Mouse (Mus musculus): ENCODE results near the gene Kcnh5. TPM values are rescaled to one million over a fixed set of nuclear protein-coding genes. Genes with fewer than 3 reads are reported as not detected.

Gene Kcnh5
- polyA plus RNA-seq, 1 experiment from 2014 or later = 0.03 TPM

DNA sequence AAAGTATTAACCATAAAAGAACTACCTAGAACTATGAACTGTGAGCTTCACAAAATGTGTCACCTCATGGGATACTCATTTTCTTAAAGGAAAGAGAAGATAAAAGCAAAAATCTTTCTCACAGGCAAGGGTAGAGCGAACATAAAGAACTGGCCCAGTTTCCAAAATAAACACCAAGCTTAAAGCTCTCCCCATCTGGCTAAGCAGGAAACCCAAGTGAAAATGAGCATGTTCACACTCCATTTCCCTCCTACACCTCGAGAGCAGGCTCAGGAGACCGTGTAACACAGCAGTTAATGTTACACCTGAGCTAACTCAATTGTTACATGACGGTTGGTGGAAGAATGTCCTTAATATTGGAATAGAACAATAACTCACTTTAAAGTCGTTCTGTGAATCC lies 100.0 kb downstream of the Kcnh5 start:
- H3K27me3 ChIP-seq (replicated peaks; ENCODE audit: control insufficient read depth, insufficient read depth, low read length) = no peaks in the 10 kb centered on the region
- 59% methylated on average over 5 of the region's 5 CpGs for WGBS
- no peak overlapping the region for H3K4me2 ChIP-seq (replicated peaks; ENCODE audit: low read depth)
- no peaks in the 10 kb centered on the region for H3K36me3 ChIP-seq (ENCODE audit: control insufficient read depth, insufficient read depth)
- no peak for ATAC-seq
- H3K4me3 ChIP-seq (ENCODE audit: low read depth, low read length) = no peak overlapping the region
- H3K27ac ChIP-seq (ENCODE audit: low read depth, low read length) = no peak overlapping the region
- no peaks in the 10 kb centered on the region for H3K4me1 ChIP-seq (replicated peaks; ENCODE audit: control insufficient read depth, insufficient read depth, low read length)
- H3K9me3 ChIP-seq (ENCODE audit: control insufficient read depth) = no peaks in the 10 kb centered on the region
- no peak overlapping the region for H3K9ac ChIP-seq (ENCODE audit: low read depth, low read length)
- TF ChIP-seq CTCF (IDR thresholded peaks at IDR 0.05; ENCODE audit: low read depth) = no peak

DNA sequence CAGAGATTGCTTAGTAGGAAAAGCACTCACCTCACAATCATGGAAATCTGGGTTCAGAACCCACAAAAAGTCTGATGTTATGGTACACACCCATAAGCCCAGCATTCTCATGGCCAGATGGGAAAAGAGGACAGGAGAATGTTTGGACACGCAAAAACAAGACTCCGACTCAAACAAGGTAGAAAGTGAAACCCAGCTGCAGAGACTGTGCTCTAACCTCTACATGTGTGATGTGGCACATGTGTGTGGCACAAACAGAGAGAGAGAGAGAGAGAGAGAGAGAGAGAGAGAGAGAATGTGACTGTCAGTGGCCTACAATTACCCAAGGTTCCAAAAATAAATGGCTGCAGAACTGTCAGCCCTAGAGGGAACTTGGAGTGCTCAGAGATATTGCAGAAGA lies 106.1 kb downstream of the Kcnh5 start:
- 96% methylated on average over 2 of the region's 2 CpGs for WGBS
- TF ChIP-seq CTCF (IDR thresholded peaks at IDR 0.05; ENCODE audit: low read depth) = no peak
- no peak overlapping the region for H3K4me2 ChIP-seq (replicated peaks; ENCODE audit: low read depth)
- no peaks in the 10 kb centered on the region for H3K9me3 ChIP-seq (ENCODE audit: control insufficient read depth)
- no peaks in the 10 kb centered on the region for H3K36me3 ChIP-seq (ENCODE audit: control insufficient read depth, insufficient read depth)
- H3K9ac ChIP-seq (ENCODE audit: low read depth, low read length) = no peak overlapping the region
- H3K27ac ChIP-seq (ENCODE audit: low read depth, low read length) = no peak overlapping the region
- no peaks in the 10 kb centered on the region for H3K27me3 ChIP-seq (replicated peaks; ENCODE audit: control insufficient read depth, insufficient read depth, low read length)
- ATAC-seq = no peak
- H3K4me1 ChIP-seq (replicated peaks; ENCODE audit: control insufficient read depth, insufficient read depth, low read length) = no peaks in the 10 kb centered on the region
- H3K4me3 ChIP-seq (ENCODE audit: low read depth, low read length) = no peak overlapping the region

DNA sequence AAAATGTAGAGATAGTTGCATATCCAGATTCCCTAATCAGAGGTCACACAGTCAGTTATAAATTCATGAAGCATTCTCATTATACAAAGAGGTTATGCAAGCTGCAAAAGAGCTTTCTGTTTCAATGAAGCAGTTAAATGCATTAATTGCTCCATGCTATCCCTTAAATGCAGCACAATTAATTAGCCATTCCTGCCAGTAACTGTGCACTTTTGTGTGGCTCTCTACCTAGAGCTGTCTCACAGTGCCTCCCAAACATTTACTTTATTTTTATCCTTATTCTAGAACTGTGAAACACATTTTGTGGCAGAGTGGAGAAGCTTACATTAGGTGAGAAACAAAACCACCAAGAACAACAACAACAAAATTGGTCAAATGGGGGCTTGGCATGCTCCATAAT lies 114.6 kb downstream of the Kcnh5 start:
- no peak overlapping the region for H3K27ac ChIP-seq (ENCODE audit: low read depth, low read length)
- no peak for TF ChIP-seq CTCF (IDR thresholded peaks at IDR 0.05; ENCODE audit: low read depth)

DNA sequence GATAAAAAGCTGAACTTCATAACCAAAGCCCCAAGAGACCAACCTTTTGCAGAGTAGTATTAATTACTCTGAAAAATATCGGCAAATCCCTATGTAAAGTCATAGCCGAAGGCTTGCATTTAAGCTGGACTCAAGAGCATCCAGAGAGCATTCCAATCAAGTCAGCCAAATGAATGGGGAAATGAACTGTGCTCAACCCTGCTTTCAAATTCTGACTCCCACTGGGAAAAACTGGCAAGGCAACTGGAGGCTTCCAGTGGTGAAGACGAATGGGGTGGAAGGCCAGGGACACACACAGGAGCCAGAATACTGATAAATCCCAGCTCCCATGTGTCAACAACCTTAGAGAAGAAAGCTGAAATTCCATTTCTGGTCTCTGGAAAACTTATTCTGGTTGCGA lies 115.4 kb downstream of the Kcnh5 start:
- no peaks in the 10 kb centered on the region for H3K4me1 ChIP-seq (replicated peaks; ENCODE audit: control insufficient read depth, insufficient read depth, low read length)
- H3K36me3 ChIP-seq (ENCODE audit: control insufficient read depth, insufficient read depth) = no peaks in the 10 kb centered on the region
- no peak overlapping the region for H3K9ac ChIP-seq (ENCODE audit: low read depth, low read length)
- H3K4me3 ChIP-seq (ENCODE audit: low read depth, low read length) = no peak overlapping the region
- H3K27me3 ChIP-seq (replicated peaks; ENCODE audit: control insufficient read depth, insufficient read depth, low read length) = no peaks in the 10 kb centered on the region
- H3K27ac ChIP-seq (ENCODE audit: low read depth, low read length) = no peak overlapping the region
- WGBS = 77% methylated on average over 4 of the region's 4 CpGs
- no peak overlapping the region for H3K4me2 ChIP-seq (replicated peaks; ENCODE audit: low read depth)
- TF ChIP-seq CTCF (IDR thresholded peaks at IDR 0.05; ENCODE audit: low read depth) = no peak
- ATAC-seq = no peak
- no peaks in the 10 kb centered on the region for H3K9me3 ChIP-seq (ENCODE audit: control insufficient read depth)

More for the DNA sequence above, 114.6 kb downstream of the Kcnh5 start:
- Histone ChIP-seq H3K9ac (ENCODE audit: low read depth, low read length) (no peak overlapping the region), H3K36me3 (ENCODE audit: control insufficient read depth, insufficient read depth) (no peaks in the 10 kb centered on the region), H3K27me3 (replicated peaks; ENCODE audit: control insufficient read depth, insufficient read depth, low read length) (no peaks in the 10 kb centered on the region), H3K4me2 (replicated peaks; ENCODE audit: low read depth) (no peak overlapping the region), H3K4me3 (ENCODE audit: low read depth, low read length) (no peak overlapping the region), H3K4me1 (replicated peaks; ENCODE audit: control insufficient read depth, insufficient read depth, low read length) (no peaks in the 10 kb centered on the region), H3K9me3 (ENCODE audit: control insufficient read depth) (no peaks in the 10 kb centered on the region)
- no peak for ATAC-seq

DNA sequence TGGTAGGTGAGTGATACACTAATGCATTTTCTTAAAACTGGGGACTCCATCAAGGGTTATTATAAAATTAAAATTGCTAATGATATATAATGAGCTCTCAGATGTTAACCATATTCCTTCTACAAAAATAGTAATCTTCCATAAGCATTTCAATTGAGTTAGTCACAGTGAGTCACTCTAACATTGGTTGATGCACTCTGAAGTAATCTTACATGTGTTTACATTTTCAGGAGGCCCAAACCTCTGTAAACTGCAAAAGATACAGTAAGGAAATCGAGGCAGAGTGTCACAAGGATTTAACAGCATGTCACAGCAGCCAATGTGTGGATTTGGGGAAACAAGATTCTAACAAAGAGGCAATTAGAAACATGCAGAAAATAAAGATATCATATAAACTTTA lies 123.4 kb downstream of the Kcnh5 start:
- Histone ChIP-seq H3K9ac (ENCODE audit: low read depth, low read length) (no peak overlapping the region), H3K9me3 (ENCODE audit: control insufficient read depth) (no peaks in the 10 kb centered on the region), H3K4me2 (replicated peaks; ENCODE audit: low read depth) (no peak overlapping the region), H3K4me1 (replicated peaks; ENCODE audit: control insufficient read depth, insufficient read depth, low read length) (no peaks in the 10 kb centered on the region), H3K27me3 (replicated peaks; ENCODE audit: control insufficient read depth, insufficient read depth, low read length) (no peaks in the 10 kb centered on the region), H3K27ac (ENCODE audit: low read depth, low read length) (no peak overlapping the region), H3K36me3 (ENCODE audit: control insufficient read depth, insufficient read depth) (no peaks in the 10 kb centered on the region), H3K4me3 (ENCODE audit: low read depth, low read length) (no peak overlapping the region)
- WGBS = 49% methylated on average over 1 of the region's 1 CpGs
- TF ChIP-seq CTCF (IDR thresholded peaks at IDR 0.05; ENCODE audit: low read depth) = no peak
- ATAC-seq = no peak

DNA sequence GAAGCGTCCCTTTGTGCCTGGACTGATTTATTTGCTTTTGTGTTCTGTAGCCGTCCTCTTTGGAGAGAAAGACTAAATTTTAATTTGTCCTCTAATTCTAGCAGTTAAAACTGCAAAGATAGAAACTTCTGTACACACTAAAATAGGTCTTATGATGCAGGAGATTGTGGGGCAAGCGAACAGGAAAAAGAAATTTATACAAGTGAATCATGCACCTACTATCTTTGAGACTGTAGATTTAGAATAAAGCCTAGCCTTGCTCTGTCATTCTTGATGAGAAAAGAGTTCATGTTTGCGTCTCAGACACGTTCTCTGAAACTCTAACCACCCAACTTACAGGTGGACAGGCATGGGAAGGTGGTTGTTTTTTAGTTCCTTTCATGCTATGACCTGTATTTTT lies 140.4 kb downstream of the Kcnh5 start:
- no peak overlapping the region for H3K4me2 ChIP-seq (replicated peaks; ENCODE audit: low read depth)
- no peaks in the 10 kb centered on the region for H3K27me3 ChIP-seq (replicated peaks; ENCODE audit: control insufficient read depth, insufficient read depth, low read length)
- no peak overlapping the region for H3K9ac ChIP-seq (ENCODE audit: low read depth, low read length)
- H3K9me3 ChIP-seq (ENCODE audit: control insufficient read depth) = no peaks in the 10 kb centered on the region
- H3K27ac ChIP-seq (ENCODE audit: low read depth, low read length) = no peak overlapping the region
- no peaks in the 10 kb centered on the region for H3K36me3 ChIP-seq (ENCODE audit: control insufficient read depth, insufficient read depth)
- ATAC-seq = no peak
- no peaks in the 10 kb centered on the region for H3K4me1 ChIP-seq (replicated peaks; ENCODE audit: control insufficient read depth, insufficient read depth, low read length)
- TF ChIP-seq CTCF (IDR thresholded peaks at IDR 0.05; ENCODE audit: low read depth) = no peak
- WGBS = 81% methylated on average over 5 of the region's 5 CpGs
- H3K4me3 ChIP-seq (ENCODE audit: low read depth, low read length) = no peak overlapping the region
